Mouse (Mus musculus): ENCODE results near the gene Acsm3.

The Acsm3 gene

DNA sequence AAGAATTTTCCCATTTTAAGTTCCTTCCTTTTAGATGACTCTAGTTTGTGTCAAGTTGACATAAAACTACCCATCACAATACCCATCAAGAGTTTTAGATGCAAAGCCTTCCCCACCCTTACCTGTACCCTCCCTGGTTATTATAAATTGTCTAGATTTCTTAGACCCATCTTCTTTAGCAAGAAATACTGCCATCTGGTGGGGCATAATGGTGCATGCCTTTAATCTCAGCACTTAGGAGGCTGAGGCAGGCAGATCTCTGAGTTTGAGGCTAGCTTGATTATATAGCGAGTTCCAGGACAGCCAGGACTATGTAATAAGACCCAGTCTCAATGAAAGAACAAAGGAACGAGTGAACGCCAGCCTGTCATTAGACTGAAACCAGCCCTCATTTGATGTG lies 39.8 kb downstream of the Acsm3 start:
- no peak for DNase-seq (ENCODE audit: low spot score in 2 of 2)

DNA sequence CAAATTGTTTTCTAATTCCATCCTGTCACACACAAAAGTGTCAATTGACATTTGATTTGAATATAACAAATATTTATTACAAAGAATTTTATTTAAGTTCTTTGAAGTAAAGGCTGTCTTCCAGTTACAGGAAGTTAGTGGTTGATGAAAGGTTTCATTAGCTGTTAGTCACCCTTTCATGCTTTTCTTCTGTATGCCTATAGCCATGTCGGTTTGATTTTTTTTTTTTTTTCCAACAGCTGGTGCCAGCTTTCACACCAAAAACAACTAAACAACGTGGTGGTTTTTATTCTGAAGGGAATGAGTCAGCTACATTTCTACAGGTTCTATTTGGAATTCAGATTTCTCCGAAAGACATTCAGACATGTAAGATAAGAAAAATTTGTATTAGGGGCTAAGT lies 40.3 kb downstream of the Acsm3 start:
- no peak for DNase-seq (ENCODE audit: low spot score in 2 of 2)

DNA sequence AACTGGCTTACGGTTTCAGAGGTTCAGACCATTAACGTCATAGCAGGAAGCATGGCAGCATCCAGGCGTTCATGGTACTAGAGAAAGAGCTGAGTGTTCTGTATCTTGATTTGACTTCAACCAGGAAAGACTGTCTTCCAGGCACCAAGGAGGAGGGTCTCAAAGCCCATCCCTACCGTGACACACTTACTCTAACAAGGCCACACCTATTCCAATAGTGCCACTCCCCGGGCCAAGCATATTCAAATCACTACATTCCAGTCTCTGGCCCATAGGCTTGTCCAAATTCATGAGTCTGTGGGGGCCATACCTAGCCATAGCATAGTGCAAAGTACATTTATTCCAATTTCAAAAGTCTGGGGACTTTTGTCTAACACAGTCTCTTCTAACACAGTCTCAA lies 46.7 kb downstream of the Acsm3 start:
- no peak for DNase-seq (ENCODE audit: low spot score in 2 of 2)

DNA sequence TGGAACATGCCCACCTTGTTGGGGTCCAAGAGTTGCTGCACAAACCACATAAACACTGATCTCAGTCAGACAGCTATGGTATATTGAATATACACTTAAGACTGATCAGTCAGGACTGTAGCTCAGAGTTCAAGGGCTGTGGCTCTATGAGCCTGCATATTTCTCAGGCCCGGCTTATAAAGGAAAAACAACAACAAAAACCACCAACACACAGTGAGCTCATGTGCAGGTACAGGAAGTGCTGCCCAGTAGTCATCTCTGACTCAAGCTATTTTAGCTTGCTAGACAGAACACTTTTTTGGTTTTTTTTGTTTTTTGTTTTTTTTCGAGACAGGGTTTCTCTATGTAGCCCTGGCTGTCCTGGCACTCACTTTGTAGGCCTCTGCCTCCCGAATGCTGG lies 48.0 kb downstream of the Acsm3 start:
- no peak for DNase-seq (ENCODE audit: low spot score in 2 of 2)

DNA sequence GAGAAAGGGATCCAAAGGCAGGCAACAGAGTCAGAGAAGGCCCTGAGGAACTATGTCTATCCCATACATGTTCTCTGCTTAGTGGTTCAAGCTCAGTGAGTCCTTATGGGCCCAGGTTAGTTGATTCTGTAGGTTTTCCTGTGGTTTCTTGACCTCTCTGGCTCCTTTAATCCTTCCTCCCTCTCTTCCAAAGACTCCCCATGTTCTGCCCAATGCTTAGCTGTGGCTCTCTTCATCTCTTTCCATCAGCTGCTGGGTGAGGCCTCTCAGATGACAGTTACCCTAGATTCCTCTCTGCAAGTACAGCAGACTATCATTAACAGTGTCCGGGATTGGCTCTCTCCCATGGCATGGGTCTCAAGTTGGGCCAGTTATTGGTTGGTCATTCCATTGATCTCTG lies 74.6 kb downstream of the Acsm3 start:
- DNase-seq (ENCODE audit: low spot score in 2 of 2), result no peak

DNA sequence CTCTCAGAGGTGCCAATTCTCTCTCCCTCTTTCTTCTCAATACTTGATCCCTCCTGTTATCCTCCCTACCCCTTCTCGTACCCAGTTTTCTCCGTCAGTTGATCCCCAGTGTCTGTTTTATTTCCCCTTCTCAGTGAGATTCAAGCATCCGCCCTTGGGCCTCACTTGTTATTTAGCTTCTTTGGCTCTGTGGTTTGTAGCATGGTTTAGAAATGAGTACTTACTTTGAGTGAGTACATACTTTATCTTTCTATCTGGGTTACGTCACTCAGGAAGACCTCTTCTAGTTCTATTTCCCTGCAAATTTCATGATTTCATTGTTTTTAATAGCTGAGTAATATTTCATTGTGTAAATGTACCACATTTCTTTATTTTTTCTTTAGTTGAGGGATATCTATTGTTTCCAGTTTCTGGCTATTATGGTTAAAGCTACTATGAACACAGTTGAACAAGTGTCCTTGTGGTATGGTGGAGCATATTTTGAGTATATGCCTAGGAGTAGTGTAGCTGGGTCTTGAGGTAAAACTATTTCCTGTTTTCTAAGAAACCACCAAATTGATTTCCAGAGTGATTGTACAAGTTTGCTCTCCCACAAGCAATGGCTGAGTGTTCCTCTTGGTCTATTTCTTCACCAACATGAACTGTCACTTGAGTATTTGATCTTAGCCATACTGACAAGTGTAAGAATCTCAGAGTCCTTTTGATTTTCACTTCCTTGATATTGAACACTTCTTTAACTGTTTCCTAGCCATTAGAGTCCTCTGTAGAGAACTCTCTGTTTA lies 75.5 kb downstream of the Acsm3 start:
- no peak for DNase-seq (ENCODE audit: low spot score in 2 of 2)

Measured in right cerebral cortex, adult 2 months (tissue).